Mouse (Mus musculus): ENCODE results near the gene Ccdc65.

GRCm38 (mm10) chr15:98673732-98674131 is 34.3 kb upstream of the Ccdc65 start:
- TF ChIP-seq CTCF (IDR thresholded peaks at IDR 0.05; ENCODE audit: borderline replicate concordance, insufficient read depth, low read depth, low read length) (no peak), POLR2A (IDR thresholded peaks at IDR 0.05; ENCODE audit: borderline replicate concordance, insufficient read depth, low read length) (no peak)

All from cerebellum, adult 2 months (tissue).